Mouse (Mus musculus) kidney, postnatal 25 days (tissue): ENCODE results near the gene Krt8.
"Not testable (repeated sequence)": the region's sequence is repeated elsewhere in the genome, so short reads cannot be mapped to it uniquely, and the experiment has no call there.

Experiments used
- DNase-seq, 2 experiments: peaks; one replicate each; pipeline ENCODE4 v3.0.0; 2021; ENCODE audit warnings: mixed read lengths in 2 of 2

Gene Krt8

DNA sequence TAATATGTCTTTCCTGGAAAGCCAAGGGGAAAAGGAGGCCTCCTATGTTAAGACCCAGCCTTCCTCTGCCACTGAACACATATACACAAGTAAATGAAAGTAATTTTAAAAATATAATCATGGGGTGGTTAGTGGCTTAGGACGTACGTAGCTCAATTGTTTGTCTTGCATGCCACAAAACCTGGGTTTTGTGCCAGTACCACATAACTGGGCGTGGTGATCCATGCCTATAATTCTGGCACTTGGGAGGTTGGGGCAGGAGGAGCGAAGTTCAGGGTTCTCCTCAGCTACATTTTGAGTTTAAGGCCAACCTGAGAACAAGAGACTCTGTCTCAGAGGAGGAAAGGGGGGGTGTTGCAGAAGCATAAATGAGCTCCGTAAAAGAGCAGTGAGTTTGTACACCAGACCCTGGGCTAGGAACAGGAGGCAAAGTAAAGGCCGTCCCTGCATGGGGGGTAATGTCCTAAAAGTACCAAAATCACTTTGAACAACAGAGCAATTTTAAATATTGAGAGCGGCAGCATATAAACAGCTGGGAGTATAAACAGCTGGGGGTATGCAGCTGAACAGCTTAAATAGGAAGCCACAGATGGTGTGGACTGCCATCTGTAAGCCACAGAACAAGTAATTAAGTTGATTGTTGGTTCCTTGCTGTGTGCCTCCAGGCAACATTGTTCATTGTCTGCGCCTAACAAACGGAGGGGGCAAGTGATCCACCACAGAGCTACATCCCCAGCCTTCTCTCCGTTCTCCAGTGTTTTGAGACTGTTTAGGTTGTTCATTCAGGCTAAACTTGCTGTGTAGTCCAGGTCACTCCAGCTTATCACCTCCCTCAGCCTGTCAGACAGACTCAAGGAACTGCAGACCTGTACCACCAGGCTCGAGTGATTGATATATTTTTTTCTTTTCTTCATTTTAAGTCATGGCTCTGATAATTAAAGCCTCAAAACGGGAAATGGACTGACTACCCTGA is 3.1 kb upstream of the Krt8 start:
- DNase-seq: no peak

DNA sequence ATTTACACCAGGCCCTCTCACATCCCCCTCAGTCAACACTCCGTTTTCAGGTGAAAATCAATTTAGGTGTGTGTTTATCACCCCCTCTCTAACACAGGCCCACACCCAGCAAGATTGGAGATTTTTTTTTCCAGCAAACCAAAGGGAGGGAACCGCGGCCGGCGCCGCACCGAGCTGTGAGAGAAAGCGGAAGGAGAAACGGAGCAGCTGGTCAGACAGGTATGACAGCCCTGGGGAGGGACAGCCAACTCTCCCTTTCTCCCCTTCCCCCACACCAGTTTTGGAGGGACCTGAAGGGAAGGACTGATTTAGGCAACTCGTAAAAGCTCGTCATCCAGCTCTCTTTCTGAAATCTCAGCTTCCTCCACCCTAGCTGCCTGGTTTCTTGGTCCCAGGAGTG is 2.0 kb upstream of the Krt8 start:
- DNase-seq: peak in 1 of 2 experiments; percentile 60

DNA sequence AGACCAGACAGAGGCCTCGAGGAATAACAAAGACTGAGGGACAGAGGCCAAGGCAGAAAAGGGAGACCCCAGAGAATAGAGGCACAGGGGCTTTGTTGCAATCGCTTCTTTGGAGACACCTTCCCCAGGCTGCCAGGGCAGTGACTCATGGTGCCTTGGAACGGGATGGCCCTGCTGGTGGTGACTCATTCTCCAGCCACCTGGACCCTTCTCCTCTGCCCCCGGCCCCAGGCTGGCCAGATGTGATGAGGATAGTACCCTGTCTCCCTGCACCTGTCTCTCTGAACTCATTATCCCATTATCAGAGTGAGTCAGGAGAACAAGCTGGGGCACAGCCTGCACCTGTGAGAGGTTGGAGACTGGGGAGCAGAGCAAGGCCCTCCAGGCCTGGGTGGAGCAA is 1.0 kb upstream of the Krt8 start:
- DNase-seq: no peak

DNA sequence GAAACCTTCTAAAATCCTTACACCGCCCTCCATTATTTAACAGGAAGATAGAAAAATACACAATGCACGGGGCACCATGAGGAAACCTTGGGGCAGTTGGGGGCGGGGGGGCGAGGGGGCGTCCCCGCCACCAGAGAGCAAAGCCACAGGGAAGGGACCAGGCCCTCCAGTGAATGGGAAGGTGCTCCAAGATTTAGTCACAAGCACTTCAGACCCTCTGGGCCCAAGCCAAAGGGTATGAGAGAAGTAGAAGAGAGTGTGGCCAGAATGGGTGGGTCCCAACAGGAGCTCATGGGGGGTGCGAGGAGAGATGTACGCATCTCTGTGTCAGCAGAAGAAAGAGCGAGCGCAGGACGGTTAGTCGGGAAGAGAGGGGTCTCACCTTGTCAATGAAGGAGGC is 766 bp downstream of the Krt8 start:
- DNase-seq: no peak

DNA sequence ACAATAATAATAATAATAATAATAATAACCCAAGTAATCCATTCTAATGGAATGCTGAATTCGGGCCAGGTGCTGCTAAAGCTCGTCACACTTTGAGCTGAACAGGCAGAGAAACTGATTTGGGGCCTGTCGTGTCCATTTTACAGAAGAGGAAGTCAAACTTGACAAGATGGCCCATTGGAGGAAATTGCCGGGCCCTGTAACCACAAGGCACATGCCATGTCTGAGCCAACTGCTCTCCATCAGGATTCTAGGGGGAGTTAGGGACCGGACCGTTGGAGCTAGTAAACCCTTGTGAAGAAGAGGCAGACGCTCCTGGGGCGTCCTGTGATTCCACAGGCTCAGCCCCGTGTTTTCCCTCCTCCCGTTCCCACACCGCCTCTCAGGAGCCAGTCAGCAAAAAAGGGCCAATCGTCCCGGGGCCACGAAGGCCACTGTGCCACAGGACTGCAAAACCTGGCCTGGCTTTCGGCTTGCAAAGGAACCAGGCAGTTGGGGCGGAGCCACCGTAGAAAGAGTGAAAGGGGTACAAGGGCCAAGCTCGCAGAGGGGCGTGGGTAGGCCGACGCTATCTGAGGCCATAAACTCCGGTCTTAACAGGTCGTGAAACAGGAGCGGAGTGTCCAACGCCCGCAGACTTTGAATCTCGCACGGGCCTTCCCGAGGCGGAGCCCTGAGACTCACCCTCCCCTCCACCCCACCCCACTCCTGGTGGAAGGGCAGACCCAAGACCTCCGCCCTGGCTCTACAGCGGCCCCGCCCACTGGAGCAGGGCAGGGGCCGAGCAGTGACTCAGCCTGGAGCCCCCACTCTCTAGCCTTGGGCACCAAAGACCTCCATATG is 1.4 kb downstream of the Krt8 start:
- DNase-seq: peak; percentile 86 to 95

DNA sequence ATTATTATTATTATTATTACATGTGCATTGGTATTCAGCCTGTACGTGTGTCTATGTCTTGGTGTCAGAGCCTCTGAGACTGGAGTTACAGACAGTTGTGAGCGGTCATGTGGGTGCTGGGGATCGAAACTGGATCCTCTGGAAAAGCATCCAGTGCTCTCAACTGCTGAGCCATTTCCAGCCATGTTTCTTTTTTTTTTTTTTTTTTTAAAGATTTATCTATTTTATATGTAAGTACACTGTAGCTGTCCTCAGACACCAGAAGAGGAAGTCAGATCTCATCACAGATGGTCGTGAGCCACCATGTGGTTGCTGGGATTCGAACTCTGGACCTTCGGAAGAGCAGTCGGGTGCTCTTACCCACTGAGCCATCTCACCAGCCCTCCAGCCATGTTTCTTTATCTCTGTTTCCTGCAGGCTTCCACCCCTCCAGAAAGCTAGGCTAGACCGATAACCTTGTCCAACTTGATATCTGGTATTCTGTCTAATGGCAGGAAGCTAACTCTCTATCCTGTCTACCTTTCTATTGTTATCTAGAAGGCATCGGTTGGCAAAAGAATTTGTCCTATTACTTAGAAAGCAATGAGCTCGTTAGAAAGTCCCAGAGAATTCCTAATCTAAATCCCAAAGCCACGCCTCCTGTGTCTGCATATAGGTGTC is 4.5 kb downstream of the Krt8 start:
- DNase-seq: no peak

DNA sequence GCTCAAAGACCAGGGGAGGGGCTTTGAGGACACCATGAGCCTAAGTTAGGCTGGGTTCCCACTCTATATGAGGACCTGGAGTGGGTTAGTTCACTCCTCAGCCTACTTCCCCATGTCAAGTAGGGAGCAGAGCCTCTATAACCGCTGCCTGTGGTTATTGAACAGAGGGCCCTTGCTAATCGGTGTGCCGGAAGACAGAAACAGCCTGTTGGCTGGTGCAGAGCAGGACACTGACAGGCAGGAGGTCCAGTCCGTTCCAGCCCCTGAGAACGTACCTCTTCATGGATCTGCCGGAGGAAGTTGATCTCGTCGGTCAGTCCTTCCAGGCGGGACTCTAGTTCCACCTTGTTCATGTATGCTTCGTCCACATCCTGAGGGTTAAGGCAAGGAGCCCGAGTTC is 5.1 kb downstream of the Krt8 start:
- DNase-seq: no peak

DNA sequence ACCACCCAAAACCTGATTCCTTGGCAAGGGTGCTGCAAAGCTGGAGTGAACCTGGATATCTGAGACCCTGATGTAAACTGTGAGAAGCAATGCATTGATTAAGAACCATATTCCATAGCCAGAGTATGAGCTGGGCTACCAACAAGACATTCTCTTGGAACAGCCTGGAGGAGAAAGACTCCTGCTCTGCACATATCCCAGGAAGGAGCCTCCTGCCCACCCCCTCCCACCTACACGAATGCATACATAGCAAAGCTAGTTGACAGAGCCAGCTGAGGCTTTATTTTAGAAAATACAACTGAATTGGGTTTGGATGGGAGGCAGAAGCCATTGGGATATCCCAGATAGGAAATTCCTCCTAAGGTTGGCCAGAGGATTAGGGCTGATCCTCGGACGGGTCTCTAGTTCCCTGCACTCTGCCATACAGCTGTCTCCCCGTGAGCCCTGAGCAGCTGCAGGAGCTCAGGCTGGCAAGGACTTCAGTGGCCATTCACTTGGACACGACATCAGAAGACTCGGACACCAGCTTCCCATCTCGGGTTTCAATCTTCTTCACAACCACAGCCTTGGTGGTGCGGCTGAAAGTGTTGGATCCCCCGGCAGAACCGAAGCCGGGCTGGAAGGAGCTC is 7.7 kb downstream of the Krt8 start:
- DNase-seq: not testable (repeated sequence)

DNA sequence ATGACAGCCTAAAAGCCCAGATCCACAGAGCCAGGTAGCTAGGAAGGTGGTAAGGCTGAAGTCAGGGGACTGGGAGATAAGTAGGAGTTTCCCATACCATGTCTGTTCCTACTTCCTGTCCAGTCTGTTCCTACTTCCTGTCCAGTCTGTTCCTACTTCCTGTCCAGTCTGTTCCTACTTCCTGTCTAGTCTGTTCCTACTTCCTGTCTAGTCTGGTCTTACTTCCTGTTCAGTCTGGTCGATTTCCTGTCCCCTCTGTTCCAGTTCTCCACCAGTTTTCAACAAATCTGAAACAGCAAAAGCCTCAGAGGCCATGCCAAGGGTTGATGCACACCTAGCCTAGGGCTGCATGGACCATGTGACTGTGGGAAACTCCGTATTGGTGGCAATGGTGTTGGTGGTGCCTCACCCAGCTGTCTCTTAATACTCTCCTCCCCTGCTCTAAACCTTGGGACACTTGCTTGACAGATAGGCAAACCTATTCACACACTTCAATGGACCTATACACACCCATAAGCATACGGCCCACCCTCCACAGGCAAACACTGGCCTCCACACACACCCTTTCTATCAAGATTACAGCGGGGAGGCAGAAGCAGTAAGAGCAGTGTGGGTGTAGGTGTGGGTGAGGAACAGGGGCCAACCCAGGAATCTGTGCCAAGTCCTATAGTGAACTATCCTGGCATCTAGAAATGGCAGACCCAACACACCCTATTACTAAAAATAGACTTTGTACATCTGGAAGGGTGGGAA is 8.6 kb downstream of the Krt8 start:
- DNase-seq: no peak

DNA sequence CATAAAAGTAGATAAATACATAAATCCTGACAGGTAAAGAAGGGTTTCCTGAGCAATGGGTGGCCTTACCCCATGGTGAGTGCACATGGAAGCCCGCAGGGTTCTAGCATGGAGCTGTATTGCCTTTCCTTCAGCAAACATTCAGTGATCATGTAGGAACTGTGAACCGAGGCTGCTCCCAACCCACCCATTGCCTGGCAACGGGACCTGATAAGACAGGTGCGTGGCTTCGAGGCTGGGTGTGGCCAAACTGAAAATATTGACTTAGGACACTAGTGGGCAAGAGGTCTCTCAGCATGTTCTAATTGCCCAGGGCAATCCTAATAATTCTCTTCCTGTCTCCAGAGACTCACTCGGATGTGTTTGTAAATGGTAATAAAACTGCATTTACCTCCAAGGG is 9.9 kb downstream of the Krt8 start:
- no peak for DNase-seq

DNA sequence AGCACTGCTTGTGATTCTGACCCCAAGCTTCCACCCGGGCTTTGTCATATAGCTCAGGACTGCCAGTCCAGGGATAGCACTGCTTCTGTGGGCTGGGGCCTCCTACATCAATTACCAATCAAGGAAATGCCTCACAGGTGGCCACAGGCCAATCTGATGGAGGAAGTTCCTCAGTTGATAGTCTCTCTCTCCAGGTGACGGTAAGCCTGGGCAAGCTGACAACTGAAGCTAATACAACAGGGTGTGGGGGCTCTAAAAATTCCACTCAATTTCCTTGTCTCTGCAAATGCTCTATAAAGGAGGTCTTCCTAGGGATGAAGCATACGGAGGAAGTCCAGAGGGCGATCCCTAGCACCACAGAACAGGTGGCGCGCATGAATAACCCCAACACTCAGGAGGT is 13.3 kb downstream of the Krt8 start:
- no peak for DNase-seq

DNA sequence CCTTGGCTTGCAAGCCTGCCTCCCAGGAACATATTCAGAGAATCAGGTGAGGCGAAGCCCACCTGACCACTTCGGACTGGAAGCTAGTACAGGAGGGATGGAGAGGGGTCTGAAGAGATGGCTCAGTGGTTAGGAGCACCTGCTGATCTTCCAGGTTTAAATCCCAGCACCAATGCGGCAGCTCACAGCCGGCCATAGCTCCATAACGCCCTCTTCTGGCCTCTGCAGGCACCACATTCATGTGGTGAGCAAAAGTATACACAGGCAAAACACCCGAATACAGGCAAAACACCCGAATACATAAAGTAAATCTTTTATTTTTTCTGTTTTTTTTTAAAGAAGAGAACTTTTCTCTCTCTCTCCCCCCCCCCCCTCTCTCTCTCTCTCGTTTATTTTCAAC is 15.6 kb downstream of the Krt8 start:
- no peak for DNase-seq

DNA sequence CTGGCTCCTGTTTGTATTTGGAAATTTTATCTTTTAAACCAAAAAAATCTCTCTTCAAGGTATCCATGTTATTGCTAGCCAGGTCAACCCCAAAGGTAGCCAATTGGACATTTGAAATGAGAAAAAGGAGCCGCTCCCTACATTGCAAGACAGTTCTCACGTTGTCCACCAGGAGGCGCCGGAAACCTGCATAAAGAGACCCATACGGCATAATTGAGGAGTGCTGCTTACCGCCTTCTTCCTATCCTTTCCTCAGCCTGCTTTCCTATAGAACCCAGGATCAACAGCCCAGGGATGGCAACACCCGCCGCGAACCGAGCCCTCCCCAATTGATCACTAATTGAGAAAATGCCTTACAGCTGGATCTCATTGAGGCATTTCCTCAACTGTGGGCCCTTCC is 16.2 kb downstream of the Krt8 start:
- DNase-seq: peak; percentile 77 to 92

DNA sequence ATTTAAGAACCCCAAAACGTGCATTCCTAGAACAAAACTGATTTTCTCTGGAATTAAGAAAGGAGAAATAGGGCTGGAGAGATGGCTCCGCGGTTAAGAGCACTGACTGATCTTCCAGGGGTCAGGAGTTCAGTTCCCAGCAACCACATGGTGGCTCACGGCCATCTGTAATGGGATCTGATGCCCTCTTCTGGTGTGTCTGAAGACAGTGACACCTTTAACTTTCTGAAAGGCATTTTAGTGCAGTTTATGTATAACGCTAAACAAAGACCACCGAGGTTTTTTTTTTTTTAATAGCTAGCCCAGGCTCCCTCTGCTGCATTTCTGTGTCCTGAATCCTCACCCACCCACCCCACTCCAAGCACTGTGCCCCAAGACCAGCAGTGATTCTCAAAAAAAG is 19.5 kb downstream of the Krt8 start:
- DNase-seq: no peak

DNA sequence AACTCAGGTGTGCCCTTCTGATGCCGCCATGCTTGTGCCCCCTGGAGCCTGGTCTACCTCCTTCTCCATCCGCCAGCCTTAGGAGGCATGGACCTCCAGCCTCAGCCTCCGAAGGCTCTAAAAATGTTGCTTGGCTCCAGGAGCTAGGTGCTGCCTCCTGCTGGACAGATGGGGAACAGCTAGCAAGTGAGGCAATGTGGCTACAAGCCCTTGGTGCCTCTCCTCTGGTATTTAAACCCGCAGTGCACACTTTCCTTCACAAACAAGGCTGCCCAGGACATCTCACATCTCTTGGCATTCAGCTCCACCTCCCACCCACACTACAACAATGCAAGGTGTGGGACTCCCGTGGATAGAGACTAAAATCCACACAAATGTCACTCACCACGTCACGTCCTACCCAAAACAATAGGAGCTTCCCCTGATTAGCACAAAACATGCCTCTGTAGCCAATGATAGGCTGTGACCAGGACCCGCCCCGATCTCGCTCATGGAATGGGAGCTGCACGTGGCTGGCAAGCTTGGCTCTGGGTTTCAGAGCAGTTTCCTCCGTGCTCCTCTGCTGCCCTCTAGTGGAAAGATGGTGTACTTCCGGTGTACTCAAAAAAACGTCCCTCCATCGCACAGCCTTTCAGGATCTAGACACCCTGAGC is 20.2 kb downstream of the Krt8 start:
- peak; percentile 96 for DNase-seq

DNA sequence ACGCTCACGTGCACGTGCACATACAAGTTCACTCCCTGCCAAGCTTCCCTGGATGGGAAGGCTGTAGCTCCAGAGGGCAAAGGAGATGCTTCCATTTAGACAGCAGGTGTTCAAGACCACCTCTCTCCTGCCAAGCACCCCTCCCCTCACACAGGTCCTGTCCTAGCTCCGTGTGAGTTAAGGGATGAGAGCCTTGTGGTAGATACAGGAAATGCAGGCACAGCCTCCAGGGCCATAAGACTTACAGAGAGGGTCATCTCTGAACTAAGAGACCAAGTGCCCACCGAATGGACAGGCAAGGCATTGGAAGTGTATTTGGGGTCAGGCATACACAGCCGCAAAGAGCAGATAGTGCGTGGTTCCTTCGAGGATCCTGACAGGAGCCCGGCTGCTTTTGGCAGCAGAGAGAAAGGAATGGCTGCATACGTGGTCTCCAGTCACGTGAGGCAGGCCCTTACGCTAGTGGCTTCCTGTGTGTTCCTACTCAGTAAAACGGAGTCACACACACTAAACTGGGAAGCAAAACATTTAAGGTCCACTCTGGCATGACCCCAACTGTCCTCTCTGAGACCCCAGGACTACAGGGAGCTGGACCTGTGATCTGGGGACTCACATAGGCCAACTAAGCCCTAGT is 20.9 kb downstream of the Krt8 start:
- no peak for DNase-seq

DNA sequence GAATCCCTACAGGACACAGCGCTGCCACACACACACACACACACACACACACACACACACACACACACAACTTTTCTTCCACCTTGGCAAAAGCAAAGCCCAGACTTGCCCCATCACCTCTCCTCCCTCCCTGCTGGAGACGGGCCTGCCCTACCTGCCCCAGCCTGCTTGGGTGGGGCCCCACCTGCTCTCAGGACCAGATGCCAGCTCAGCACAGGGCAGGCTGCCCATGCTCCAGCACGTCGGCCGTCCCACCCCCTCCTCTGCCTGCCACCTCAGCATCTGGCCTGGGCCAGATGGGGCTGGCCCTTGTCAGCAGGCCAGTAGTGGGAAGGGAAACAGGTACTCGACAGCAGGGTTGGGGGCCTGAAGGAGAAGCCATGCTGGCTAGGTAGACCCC is 23.4 kb downstream of the Krt8 start:
- peak; percentile 88 to 96 for DNase-seq

DNA sequence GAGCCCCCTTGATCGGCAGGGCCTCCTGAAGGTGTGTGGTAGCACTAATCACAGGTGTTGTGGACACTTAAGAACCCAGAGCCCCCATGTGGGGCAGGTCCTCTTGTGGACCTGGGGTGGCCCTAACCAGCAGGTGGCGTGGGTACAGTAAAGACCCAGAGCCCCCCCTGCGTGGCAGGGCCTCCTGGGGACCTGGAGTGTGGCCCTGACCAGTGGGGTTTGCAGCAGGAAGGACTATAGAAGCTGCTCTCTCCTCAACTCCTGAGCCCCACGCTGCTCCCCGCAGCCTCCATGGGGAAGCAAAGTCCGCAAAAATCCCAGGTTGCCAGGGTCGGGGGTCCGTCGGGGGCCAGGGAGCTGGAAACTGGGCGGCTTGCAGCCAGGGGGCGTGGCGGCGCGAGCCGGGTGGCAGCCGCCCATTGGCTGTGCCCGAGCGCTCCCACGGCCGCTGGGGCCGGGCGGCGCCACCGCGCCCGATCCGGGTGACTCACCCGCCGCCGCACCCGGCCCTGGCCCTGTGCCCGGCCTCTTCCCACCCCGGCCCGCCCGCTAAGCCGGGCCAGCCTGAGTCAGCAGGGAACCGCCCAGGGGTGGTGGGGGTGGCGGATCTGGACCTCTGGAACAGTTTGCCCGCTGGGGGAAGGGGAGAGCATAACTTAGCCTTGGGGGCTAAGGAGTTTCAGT is 27.1 kb downstream of the Krt8 start:
- peak; percentile 94 to 98 for DNase-seq

DNA sequence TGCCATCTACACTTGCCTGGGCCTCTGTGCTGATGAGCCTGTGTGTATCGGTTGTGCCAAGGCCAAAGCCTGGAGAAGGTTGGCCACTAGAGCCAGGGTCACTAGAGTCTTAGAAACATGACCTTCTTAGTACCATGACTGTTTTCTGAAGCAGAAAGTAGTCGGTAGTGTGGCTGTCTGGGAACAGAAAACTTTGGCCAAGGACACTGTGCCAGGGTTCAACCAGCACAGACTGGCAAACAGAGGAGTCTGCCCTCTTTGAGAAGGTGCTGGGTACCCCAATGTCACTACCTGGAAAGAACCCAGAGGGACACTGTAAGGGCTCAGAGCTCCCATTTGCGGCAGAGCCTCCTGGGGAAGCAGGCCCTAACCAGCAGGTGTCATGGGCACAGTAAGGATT is 27.6 kb downstream of the Krt8 start:
- DNase-seq: peak; percentile 32 to 70

DNA sequence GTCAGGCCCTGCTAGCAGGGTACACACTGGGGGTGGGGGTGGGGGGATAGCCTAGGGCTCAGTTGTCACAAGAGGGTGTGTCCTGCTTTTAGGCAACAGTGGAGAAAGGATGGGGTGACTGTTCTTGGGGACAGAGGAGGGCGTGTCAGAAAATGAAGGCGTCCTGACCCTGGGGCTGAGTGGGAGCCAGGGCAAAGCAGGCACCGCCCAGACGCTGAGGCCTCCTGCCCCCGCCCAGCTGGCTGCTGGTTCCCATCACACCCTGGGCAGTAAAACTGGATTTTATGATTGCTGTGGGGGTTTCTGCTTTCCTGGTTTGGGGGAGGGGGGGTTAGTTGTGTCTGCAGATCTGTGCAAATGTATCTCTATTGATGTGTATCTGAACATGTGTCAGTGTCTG is 28.3 kb downstream of the Krt8 start:
- peak; percentile 16 to 61 for DNase-seq
